Mouse (Mus musculus): ENCODE data around the gene Usp34. TPM values are rescaled to one million over a fixed set of nuclear protein-coding genes. Genes with fewer than 3 reads are reported as not detected.
"Not testable (repeated sequence)": the region's sequence is repeated elsewhere in the genome, so short reads cannot be mapped to it uniquely, and the experiment has no call there.

The Usp34 gene
- polyA plus RNA-seq, 1 experiment from 2014 or later = 36.9 TPM

GRCm38 (mm10) chr11:23284469-23284868, 22.2 kb upstream of the Usp34 start:
- no peaks in the 10 kb centered on the region for H3K27me3 ChIP-seq (ENCODE audit: control insufficient read depth, insufficient read depth, low read length)
- H3K27ac ChIP-seq (replicated peaks; ENCODE audit: low read depth, low read length) = no peak overlapping the region
- no peaks in the 10 kb centered on the region for H3K4me1 ChIP-seq (ENCODE audit: control insufficient read depth, insufficient read depth, low read length)
- H3K9ac ChIP-seq (ENCODE audit: low read length) = no peak overlapping the region
- H3K4me3 ChIP-seq (ENCODE audit: low read depth, low read length) = no peak overlapping the region
- H3K9me3 ChIP-seq (ENCODE audit: control insufficient read depth, low read length) = no peaks in the 10 kb centered on the region
- H3K36me3 ChIP-seq (ENCODE audit: control insufficient read depth, insufficient read depth, low read length) = peaks cover 28% of the 10 kb centered on the region; the same call in 1 of the 2 replicates
- no peak for DNase-seq (ENCODE audit: low spot score)
- ATAC-seq (ENCODE audit: insufficient number of reproducible peaks, low FRiP score, low TSS enrichment, low read depth) = no peak
- H3K4me2 ChIP-seq (ENCODE audit: low read depth, severe bottlenecking) = no peak overlapping the region
- 95% methylated on average over 4 of the region's 4 CpGs for WGBS

GRCm38 (mm10) chr11:23288866-23289265, 17.8 kb upstream of the Usp34 start:
- WGBS = 94% methylated on average over 4 of the region's 4 CpGs
- H3K27me3 ChIP-seq (ENCODE audit: control insufficient read depth, insufficient read depth, low read length); DNase-seq (ENCODE audit: low spot score); H3K4me1 ChIP-seq (ENCODE audit: control insufficient read depth, insufficient read depth, low read length); ATAC-seq (ENCODE audit: insufficient number of reproducible peaks, low FRiP score, low TSS enrichment, low read depth); H3K4me2 ChIP-seq (ENCODE audit: low read depth, severe bottlenecking); H3K9ac ChIP-seq (ENCODE audit: low read length); H3K9me3 ChIP-seq (ENCODE audit: control insufficient read depth, low read length); H3K4me3 ChIP-seq (ENCODE audit: low read depth, low read length); H3K27ac ChIP-seq (replicated peaks; ENCODE audit: low read depth, low read length): not testable (repeated sequence)
- H3K36me3 ChIP-seq (ENCODE audit: control insufficient read depth, insufficient read depth, low read length) = peaks cover 33% of the 10 kb centered on the region; the same call in 1 of the 2 replicates

GRCm38 (mm10) chr11:23297379-23297778, 9.3 kb upstream of the Usp34 start:
- 97% methylated on average over 2 of the region's 2 CpGs for WGBS
- H3K9me3 ChIP-seq (ENCODE audit: control insufficient read depth, low read length) = no peaks in the 10 kb centered on the region
- no peak overlapping the region for H3K27ac ChIP-seq (replicated peaks; ENCODE audit: low read depth, low read length)
- no peaks in the 10 kb centered on the region for H3K27me3 ChIP-seq (ENCODE audit: control insufficient read depth, insufficient read depth, low read length)
- peaks cover 18% of the 10 kb centered on the region; the same call in 1 of the 2 replicates for H3K36me3 ChIP-seq (ENCODE audit: control insufficient read depth, insufficient read depth, low read length)
- H3K9ac ChIP-seq (ENCODE audit: low read length) = no peak overlapping the region
- no peak for DNase-seq (ENCODE audit: low spot score)
- no peak for ATAC-seq (ENCODE audit: insufficient number of reproducible peaks, low FRiP score, low TSS enrichment, low read depth)
- H3K4me1 ChIP-seq (ENCODE audit: control insufficient read depth, insufficient read depth, low read length) = no peaks in the 10 kb centered on the region
- H3K4me3 ChIP-seq (ENCODE audit: low read depth, low read length) = no peak overlapping the region
- no peak overlapping the region for H3K4me2 ChIP-seq (ENCODE audit: low read depth, severe bottlenecking)

GRCm38 (mm10) chr11:23298301-23298700, 8.4 kb upstream of the Usp34 start:
- Histone ChIP-seq H3K9me3 (ENCODE audit: control insufficient read depth, low read length) (no peaks in the 10 kb centered on the region), H3K4me3 (ENCODE audit: low read depth, low read length) (no peak overlapping the region), H3K36me3 (ENCODE audit: control insufficient read depth, insufficient read depth, low read length) (peaks cover 12% of the 10 kb centered on the region; the same call in 1 of the 2 replicates), H3K4me2 (ENCODE audit: low read depth, severe bottlenecking) (no peak overlapping the region), H3K9ac (ENCODE audit: low read length) (no peak overlapping the region), H3K27ac (replicated peaks; ENCODE audit: low read depth, low read length) (no peak overlapping the region), H3K4me1 (ENCODE audit: control insufficient read depth, insufficient read depth, low read length) (no peaks in the 10 kb centered on the region), H3K27me3 (ENCODE audit: control insufficient read depth, insufficient read depth, low read length) (no peaks in the 10 kb centered on the region)
- DNase-seq (ENCODE audit: low spot score) (no peak), ATAC-seq (ENCODE audit: insufficient number of reproducible peaks, low FRiP score, low TSS enrichment, low read depth) (no peak)
- WGBS = 95% methylated on average over 2 of the region's 2 CpGs

GRCm38 (mm10) chr11:23299910-23300309, 6.8 kb upstream of the Usp34 start:
- H3K4me3 ChIP-seq (ENCODE audit: low read depth, low read length) = no peak overlapping the region

GRCm38 (mm10) chr11:23303126-23303525, 3.6 kb upstream of the Usp34 start:
- no peak overlapping the region for H3K4me3 ChIP-seq (ENCODE audit: low read depth, low read length)
- no peaks in the 10 kb centered on the region for H3K9me3 ChIP-seq (ENCODE audit: control insufficient read depth, low read length)
- H3K27me3 ChIP-seq (ENCODE audit: control insufficient read depth, insufficient read depth, low read length) = no peaks in the 10 kb centered on the region
- WGBS = 63% methylated on average over 1 of the region's 1 CpGs
- no peak overlapping the region for H3K9ac ChIP-seq (ENCODE audit: low read length)
- H3K4me2 ChIP-seq (ENCODE audit: low read depth, severe bottlenecking) = no peak overlapping the region
- no peak overlapping the region for H3K27ac ChIP-seq (replicated peaks; ENCODE audit: low read depth, low read length)
- no peaks in the 10 kb centered on the region for H3K36me3 ChIP-seq (ENCODE audit: control insufficient read depth, insufficient read depth, low read length)
- ATAC-seq (ENCODE audit: insufficient number of reproducible peaks, low FRiP score, low TSS enrichment, low read depth) = no peak
- DNase-seq (ENCODE audit: low spot score) = no peak
- H3K4me1 ChIP-seq (ENCODE audit: control insufficient read depth, insufficient read depth, low read length) = no peaks in the 10 kb centered on the region

More at GRCm38 (mm10) chr11:23299910-23300309, 6.8 kb upstream of the Usp34 start:
- Histone ChIP-seq H3K4me2 (ENCODE audit: low read depth, severe bottlenecking) (no peak overlapping the region), H3K27me3 (ENCODE audit: control insufficient read depth, insufficient read depth, low read length) (no peaks in the 10 kb centered on the region), H3K27ac (replicated peaks; ENCODE audit: low read depth, low read length) (no peak overlapping the region), H3K9ac (ENCODE audit: low read length) (no peak overlapping the region), H3K9me3 (ENCODE audit: control insufficient read depth, low read length) (no peaks in the 10 kb centered on the region), H3K36me3 (ENCODE audit: control insufficient read depth, insufficient read depth, low read length) (peaks cover 5% of the 10 kb centered on the region; the same call in 1 of the 2 replicates), H3K4me1 (ENCODE audit: control insufficient read depth, insufficient read depth, low read length) (no peaks in the 10 kb centered on the region)
- ATAC-seq (ENCODE audit: insufficient number of reproducible peaks, low FRiP score, low TSS enrichment, low read depth) (no peak), DNase-seq (ENCODE audit: low spot score) (no peak)
- 100% methylated on average over 1 of the region's 1 CpGs for whole genome bisulfite sequencing

GRCm38 (mm10) chr11:23305101-23305672, 1.5 kb upstream of the Usp34 start:
- Histone ChIP-seq H3K4me2 (ENCODE audit: low read depth, severe bottlenecking) (peak overlapping the region; percentile 46), H3K4me3 (ENCODE audit: low read depth, low read length) (peak overlapping the region; percentile 80), H3K9ac (ENCODE audit: low read length) (peak overlapping the region; percentile 82; the same call in 1 of the 2 replicates)
- not testable (repeated sequence) for H3K36me3 ChIP-seq (ENCODE audit: control insufficient read depth, insufficient read depth, low read length); H3K9me3 ChIP-seq (ENCODE audit: control insufficient read depth, low read length); DNase-seq (ENCODE audit: low spot score); H3K4me1 ChIP-seq (ENCODE audit: control insufficient read depth, insufficient read depth, low read length); ATAC-seq (ENCODE audit: insufficient number of reproducible peaks, low FRiP score, low TSS enrichment, low read depth); H3K27me3 ChIP-seq (ENCODE audit: control insufficient read depth, insufficient read depth, low read length); H3K27ac ChIP-seq (replicated peaks; ENCODE audit: low read depth, low read length)
- 39% methylated on average over 10 of the region's 10 CpGs for WGBS

- Histone ChIP-seq H3K9ac (ENCODE audit: low read length) (peak overlapping the region; percentile 94), H3K4me1 (ENCODE audit: control insufficient read depth, insufficient read depth, low read length) (0 out of 2 replicates have a peak, but pooled peaks cover 2% of the 10 kb centered on the region), H3K27ac (replicated peaks; ENCODE audit: low read depth, low read length) (peak overlapping the region; percentile 97), H3K4me3 (ENCODE audit: low read depth, low read length) (peak overlapping the region; percentile 80), H3K36me3 (ENCODE audit: control insufficient read depth, insufficient read depth, low read length) (no peaks in the 10 kb centered on the region), H3K9me3 (ENCODE audit: control insufficient read depth, low read length) (no peaks in the 10 kb centered on the region), H3K27me3 (ENCODE audit: control insufficient read depth, insufficient read depth, low read length) (no peaks in the 10 kb centered on the region), H3K4me2 (ENCODE audit: low read depth, severe bottlenecking) (peak overlapping the region; percentile 46)
- DNase-seq (ENCODE audit: low spot score) (peak; percentile 96), ATAC-seq (ENCODE audit: insufficient number of reproducible peaks, low FRiP score, low TSS enrichment, low read depth) (peak; percentile 98)
- under 1% methylated on average over 62 of the region's 98 CpGs for WGBS
Observed at GRCm38 (mm10) chr11:23305673-23306608, 754 bp upstream of the Usp34 start.
